Mouse (Mus musculus): ENCODE results near the gene Borcs8. TPM values are rescaled to one million over a fixed set of nuclear protein-coding genes. Genes with fewer than 3 reads are reported as not detected.

Gene Borcs8
- polyA plus RNA-seq (2015; fragmentation: Nextera tagmentation; extraction: Ambion mirVana) = 38.0 and 40.1 TPM in 2 replicates

DNA sequence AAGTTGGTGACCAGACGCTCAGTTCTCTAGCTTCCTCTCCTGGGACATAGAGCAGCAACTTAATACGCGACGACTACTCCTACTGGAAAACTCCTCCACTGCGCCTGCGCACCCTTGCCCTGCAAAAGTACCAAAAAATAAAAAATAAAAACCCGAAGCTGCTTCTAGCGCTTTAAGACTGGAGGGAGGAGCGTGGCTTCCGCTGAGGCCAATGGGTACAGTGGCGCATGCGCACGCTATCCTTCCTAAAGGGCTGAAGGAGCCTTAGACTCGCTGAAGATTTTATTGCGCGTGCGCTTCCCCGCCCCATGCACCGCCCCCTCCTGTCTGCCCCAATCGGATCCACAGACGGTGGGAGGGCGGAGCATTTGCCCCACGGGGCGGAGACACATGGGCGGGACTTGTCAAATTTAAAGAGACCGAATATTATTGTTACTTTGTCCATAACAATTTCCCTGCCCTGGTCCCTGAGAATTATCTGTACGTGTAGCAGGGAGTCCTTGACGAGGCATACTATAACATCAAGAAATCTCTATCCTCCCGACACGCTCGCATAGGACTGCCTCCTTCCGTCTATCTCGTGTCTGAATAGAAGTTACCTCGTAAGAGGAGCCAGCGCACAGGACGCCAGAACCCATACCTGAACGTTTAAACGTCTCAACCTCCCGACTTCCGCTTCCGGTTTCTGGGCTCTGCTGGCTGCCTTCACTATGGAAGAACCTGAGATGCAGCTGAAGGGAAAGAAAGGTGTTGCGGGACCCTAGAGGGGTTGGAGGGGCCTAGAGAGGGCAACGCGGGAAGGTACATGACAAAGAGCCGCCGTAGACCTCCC lies at the start of gene Borcs8, which contains the start of the genes Rfxank and Mef2b:
TSS of gene Borcs8 (plus strand) at position 474 of the 832 bp plus-strand sequence.
TSS of gene Rfxank (minus strand) at position 129 of the 832 bp plus-strand sequence.
TSS of gene Mef2b (plus strand) at position 686 of the 832 bp plus-strand sequence.
- H3K4me2 ChIP-seq (ENCODE audit: low read depth, low read length) = peak within 1 kb of the TSS; percentile 88
- peak within 1 kb of the TSS; percentile 88 for H3K27ac ChIP-seq (ENCODE audit: low read length)
- peak within 1 kb of the TSS; percentile 74 for H3K4me3 ChIP-seq (ENCODE audit: low read length)
- peak within 1 kb of the TSS; percentile 86 for H3K9ac ChIP-seq (ENCODE audit: low read length)
- ATAC-seq (replicated peaks; ENCODE audit: extremely low read depth, insufficient read depth, low FRiP score) = peak; percentile 97
- peaks cover 29% of the 10 kb centered on the region for H3K4me1 ChIP-seq (ENCODE audit: control insufficient read depth, insufficient read depth, low read length)
- H3K9me3 ChIP-seq (replicated peaks; ENCODE audit: control insufficient read depth, low read length) = no peaks in the 10 kb centered on the region
- no peaks in the 10 kb centered on the region for H3K27me3 ChIP-seq (ENCODE audit: control insufficient read depth, insufficient read depth, low read length)
- peaks cover 17% of the 10 kb centered on the region for H3K36me3 ChIP-seq (ENCODE audit: control insufficient read depth, insufficient read depth)
- WGBS = under 1% methylated on average over 46 of the region's 46 CpGs

DNA sequence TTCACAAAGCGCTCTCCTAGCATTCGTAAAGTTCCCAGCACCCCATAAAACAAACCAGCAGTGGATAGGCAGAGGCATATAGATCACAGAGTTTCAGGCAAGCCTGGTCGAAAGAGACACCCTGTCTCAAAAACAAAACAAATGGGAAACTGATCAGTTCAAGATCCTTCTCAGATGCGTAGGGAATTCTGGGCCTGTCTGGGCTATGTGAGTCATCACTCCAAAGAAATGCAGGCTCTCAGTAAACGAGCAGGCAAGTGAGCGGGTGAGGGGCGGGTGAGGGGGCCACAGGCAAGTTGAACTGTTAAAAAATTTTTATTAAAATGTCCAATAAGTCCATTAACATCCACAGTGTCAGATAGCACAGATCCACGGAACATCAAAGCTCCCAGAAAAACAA lies 46.5 kb upstream of the Borcs8 start:
- ATAC-seq (replicated peaks; ENCODE audit: extremely low read depth, insufficient read depth, low FRiP score) = no peak
- no peak overlapping the region for H3K27ac ChIP-seq (ENCODE audit: low read length)
- 52% methylated on average over 8 of the region's 8 CpGs for WGBS
- no peaks in the 10 kb centered on the region for H3K9me3 ChIP-seq (replicated peaks; ENCODE audit: control insufficient read depth, low read length)
- peaks cover 38% of the 10 kb centered on the region for H3K27me3 ChIP-seq (ENCODE audit: control insufficient read depth, insufficient read depth, low read length)
- no peak overlapping the region for H3K4me3 ChIP-seq (ENCODE audit: low read length)
- H3K9ac ChIP-seq (ENCODE audit: low read length) = no peak overlapping the region
- no peaks in the 10 kb centered on the region for H3K4me1 ChIP-seq (ENCODE audit: control insufficient read depth, insufficient read depth, low read length)
- no peak overlapping the region for H3K4me2 ChIP-seq (ENCODE audit: low read depth, low read length)
- H3K36me3 ChIP-seq (ENCODE audit: control insufficient read depth, insufficient read depth) = no peaks in the 10 kb centered on the region

DNA sequence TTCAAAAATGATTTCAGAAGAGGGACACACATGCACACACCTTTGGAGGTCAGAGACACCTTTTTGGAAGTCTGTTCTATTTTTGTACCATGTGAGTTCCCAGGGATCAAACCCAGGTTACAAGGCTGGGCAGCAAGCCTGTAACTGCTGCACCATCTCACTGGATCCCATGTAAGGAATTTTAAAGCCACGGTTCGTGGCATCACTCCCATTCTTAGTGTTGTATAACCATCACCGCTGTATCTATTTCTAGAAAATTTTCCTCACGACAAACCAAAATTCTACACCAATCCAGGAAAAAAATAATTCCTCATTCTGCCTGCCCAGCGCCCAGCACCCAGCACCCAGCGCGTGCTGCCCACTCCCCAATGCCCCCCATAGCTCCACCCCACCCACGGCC lies 40.0 kb upstream of the Borcs8 start:
- 70% methylated on average over 8 of the region's 8 CpGs for WGBS
- Histone ChIP-seq H3K4me3 (ENCODE audit: low read length) (no peak overlapping the region), H3K9ac (ENCODE audit: low read length) (no peak overlapping the region), H3K4me1 (ENCODE audit: control insufficient read depth, insufficient read depth, low read length) (peaks cover under 1% of the 10 kb centered on the region; the same call in 1 of the 2 replicates), H3K9me3 (replicated peaks; ENCODE audit: control insufficient read depth, low read length) (no peaks in the 10 kb centered on the region), H3K27ac (ENCODE audit: low read length) (no peak overlapping the region), H3K36me3 (ENCODE audit: control insufficient read depth, insufficient read depth) (no peaks in the 10 kb centered on the region), H3K27me3 (ENCODE audit: control insufficient read depth, insufficient read depth, low read length) (peaks cover 2% of the 10 kb centered on the region; the same call in 1 of the 2 replicates), H3K4me2 (ENCODE audit: low read depth, low read length) (no peak overlapping the region)
- ATAC-seq (replicated peaks; ENCODE audit: extremely low read depth, insufficient read depth, low FRiP score) = no peak

- Histone ChIP-seq H3K9me3 (replicated peaks; ENCODE audit: control insufficient read depth, low read length) (no peaks in the 10 kb centered on the region), H3K9ac (ENCODE audit: low read length) (no peak overlapping the region), H3K36me3 (ENCODE audit: control insufficient read depth, insufficient read depth) (no peaks in the 10 kb centered on the region), H3K27ac (ENCODE audit: low read length) (no peak overlapping the region), H3K4me1 (ENCODE audit: control insufficient read depth, insufficient read depth, low read length) (peaks cover 4% of the 10 kb centered on the region; the same call in 1 of the 2 replicates), H3K4me2 (ENCODE audit: low read depth, low read length) (no peak overlapping the region), H3K4me3 (ENCODE audit: low read length) (no peak overlapping the region), H3K27me3 (ENCODE audit: control insufficient read depth, insufficient read depth, low read length) (no peaks in the 10 kb centered on the region; the same call in 1 of the 2 replicates)
- ATAC-seq (replicated peaks; ENCODE audit: extremely low read depth, insufficient read depth, low FRiP score) = no peak
- WGBS = 85% methylated on average over 8 of the region's 8 CpGs
Measured at GRCm38 (mm10) chr8:70100241-70100640, 39.1 kb upstream of the Borcs8 start.

- Histone ChIP-seq H3K27ac (ENCODE audit: low read length) (no peak overlapping the region), H3K4me1 (ENCODE audit: control insufficient read depth, insufficient read depth, low read length) (peaks cover 4% of the 10 kb centered on the region; the same call in 1 of the 2 replicates), H3K4me3 (ENCODE audit: low read length) (no peak overlapping the region), H3K9ac (ENCODE audit: low read length) (no peak overlapping the region), H3K27me3 (ENCODE audit: control insufficient read depth, insufficient read depth, low read length) (peaks cover 2% of the 10 kb centered on the region), H3K36me3 (ENCODE audit: control insufficient read depth, insufficient read depth) (no peaks in the 10 kb centered on the region), H3K4me2 (ENCODE audit: low read depth, low read length) (no peak overlapping the region), H3K9me3 (replicated peaks; ENCODE audit: control insufficient read depth, low read length) (no peaks in the 10 kb centered on the region)
- WGBS = 12% methylated on average over 6 of the region's 6 CpGs
- peak; percentile 73; the same call in 1 of the 2 replicates for ATAC-seq (replicated peaks; ENCODE audit: extremely low read depth, insufficient read depth, low FRiP score)
Measured at GRCm38 (mm10) chr8:70104506-70104905, 34.8 kb upstream of the Borcs8 start.

DNA sequence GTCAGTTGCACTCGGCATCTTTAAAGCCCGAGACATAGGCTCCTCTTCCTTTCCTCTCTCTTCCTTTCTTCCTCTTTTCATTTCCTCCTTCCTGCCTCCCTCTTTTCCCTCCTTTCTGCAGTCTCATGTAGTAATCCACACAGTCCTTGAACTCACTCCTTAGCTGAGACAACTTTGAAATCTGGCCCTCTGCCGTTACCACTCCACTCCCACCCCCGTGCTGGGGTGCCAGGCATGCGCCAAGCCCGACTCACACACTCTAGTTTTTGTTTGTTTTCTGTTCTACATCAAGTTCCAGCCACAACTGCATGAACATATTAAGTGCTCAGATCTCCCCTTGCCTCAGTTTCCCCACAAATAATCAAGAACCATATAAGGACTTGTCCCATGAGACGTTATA lies 34.4 kb upstream of the Borcs8 start:
- H3K9ac ChIP-seq (ENCODE audit: low read length) = no peak overlapping the region
- no peak for ATAC-seq (replicated peaks; ENCODE audit: extremely low read depth, insufficient read depth, low FRiP score)
- no peak overlapping the region for H3K4me2 ChIP-seq (ENCODE audit: low read depth, low read length)
- H3K9me3 ChIP-seq (replicated peaks; ENCODE audit: control insufficient read depth, low read length) = no peaks in the 10 kb centered on the region
- 67% methylated on average over 7 of the region's 7 CpGs for WGBS
- H3K27ac ChIP-seq (ENCODE audit: low read length) = no peak overlapping the region
- H3K4me1 ChIP-seq (ENCODE audit: control insufficient read depth, insufficient read depth, low read length) = peaks cover 4% of the 10 kb centered on the region; the same call in 1 of the 2 replicates
- H3K36me3 ChIP-seq (ENCODE audit: control insufficient read depth, insufficient read depth) = no peaks in the 10 kb centered on the region
- no peak overlapping the region for H3K4me3 ChIP-seq (ENCODE audit: low read length)
- H3K27me3 ChIP-seq (ENCODE audit: control insufficient read depth, insufficient read depth, low read length) = peaks cover 4% of the 10 kb centered on the region

- Histone ChIP-seq H3K27me3 (ENCODE audit: control insufficient read depth, insufficient read depth, low read length) (peaks cover 55% of the 10 kb centered on the region), H3K9ac (ENCODE audit: low read length) (no peak overlapping the region), H3K9me3 (replicated peaks; ENCODE audit: control insufficient read depth, low read length) (no peaks in the 10 kb centered on the region)
Measured at GRCm38 (mm10) chr8:70110451-70110850, 28.8 kb upstream of the Borcs8 start.

GRCm38 (mm10) chr8:70111192-70111795 lies 28.0 kb upstream of the Borcs8 start:
- H3K4me1 ChIP-seq (ENCODE audit: control insufficient read depth, insufficient read depth, low read length) = no peaks in the 10 kb centered on the region
- H3K27me3 ChIP-seq (ENCODE audit: control insufficient read depth, insufficient read depth, low read length) = peaks cover 59% of the 10 kb centered on the region
- H3K27ac ChIP-seq (ENCODE audit: low read length) = no peak overlapping the region
- H3K4me2 ChIP-seq (ENCODE audit: low read depth, low read length) = no peak overlapping the region
- no peaks in the 10 kb centered on the region for H3K36me3 ChIP-seq (ENCODE audit: control insufficient read depth, insufficient read depth)
- H3K9me3 ChIP-seq (replicated peaks; ENCODE audit: control insufficient read depth, low read length) = no peaks in the 10 kb centered on the region
- 49% methylated on average over 23 of the region's 23 CpGs for WGBS
- H3K4me3 ChIP-seq (ENCODE audit: low read length) = no peak overlapping the region
- ATAC-seq (replicated peaks; ENCODE audit: extremely low read depth, insufficient read depth, low FRiP score) = no peak
- H3K9ac ChIP-seq (ENCODE audit: low read length) = no peak overlapping the region

More at GRCm38 (mm10) chr8:70110451-70110850, 28.8 kb upstream of the Borcs8 start:
- H3K4me2 ChIP-seq (ENCODE audit: low read depth, low read length) = no peak overlapping the region
- no peak overlapping the region for H3K4me3 ChIP-seq (ENCODE audit: low read length)
- no peaks in the 10 kb centered on the region for H3K4me1 ChIP-seq (ENCODE audit: control insufficient read depth, insufficient read depth, low read length)
- WGBS = 82% methylated on average over 2 of the region's 2 CpGs
- no peak for ATAC-seq (replicated peaks; ENCODE audit: extremely low read depth, insufficient read depth, low FRiP score)
- H3K27ac ChIP-seq (ENCODE audit: low read length) = no peak overlapping the region
- H3K36me3 ChIP-seq (ENCODE audit: control insufficient read depth, insufficient read depth) = no peaks in the 10 kb centered on the region

Data from heart, embryonic 16.5 days (tissue).